In the genomic region with DNA sequence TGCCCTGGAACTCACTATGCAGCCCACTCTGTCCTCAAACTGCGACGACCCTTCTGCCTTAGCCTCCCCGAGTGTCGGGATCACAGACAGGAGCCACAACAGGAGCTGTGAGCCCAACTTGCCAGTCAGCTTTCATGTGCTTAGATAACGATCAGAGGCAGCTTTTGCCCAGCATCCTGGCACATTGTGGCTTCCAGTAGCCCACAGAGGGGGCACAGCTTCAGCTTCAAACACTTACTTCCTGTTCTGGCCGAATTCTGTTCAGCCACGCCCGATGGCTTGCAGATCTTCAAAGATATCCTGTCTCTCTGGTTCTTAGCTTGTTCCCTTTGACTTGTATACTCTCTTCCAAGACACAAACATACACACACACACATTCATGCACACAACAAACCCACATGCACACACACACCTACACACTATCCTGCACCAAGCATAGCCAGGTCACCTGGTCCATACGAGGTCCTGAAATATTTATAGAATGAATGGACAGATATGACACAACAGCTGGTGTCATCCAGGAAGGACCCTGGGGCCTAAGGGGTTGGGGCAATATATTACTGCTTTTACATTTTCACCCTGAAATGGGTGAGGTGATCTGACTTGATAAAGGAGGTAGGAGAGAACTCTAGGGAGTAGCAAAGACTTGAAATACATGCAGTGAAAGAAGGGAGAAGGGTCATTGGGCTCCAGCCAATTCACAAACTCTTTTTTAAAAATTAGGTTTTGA, we compare ENCODE assay signal across 10 mouse cellular contexts. TPM values are rescaled to one million over a fixed set of nuclear protein-coding genes. Genes with fewer than 3 reads are reported as not detected.
DNase-seq lines count a peak whose midpoint lies in the region; ATAC-seq and TF ChIP-seq lines count a peak whose summit lies in the region.
"Had no signal": no experiment of that assay in that cellular context is flagged by ENCODE, and none has a peak within 500 bp of the region (broad histone marks: within the 10 kb centered on the region; RNA-seq: fewer than 3 reads in every experiment).

No protein-coding gene starts in this region.

- dilution Hi-C loops in CH12.LX (cut with MboI; ENCODE audit: extremely low pct_ligation_motif_present, extremely low pct_unique_long_range_greater_than_20kb, low sequenced_read_pairs): no loop called here

- no peak for TF ChIP-seq POLR2A in CH12.LX (IDR thresholded peaks at IDR 0.05; ENCODE audit: low read depth, low read length)

- H3K4me2 ChIP-seq in hindbrain, embryonic 14.5 days (replicated peaks): no peak overlapping the region
- H3K4me2 ChIP-seq in hindbrain, embryonic 16.5 days (ENCODE audit: low read length): no peak overlapping the region
- no peak overlapping the region for H3K4me2 ChIP-seq in CH12.LX (ENCODE audit: insufficient read depth, low read depth, poor library complexity, severe bottlenecking)
- H3K4me2 ChIP-seq: limb, embryonic 12.5 days had no signal

- in situ Hi-C loops in CH12.LX (cut with MboI; ENCODE audit: low pct_ligation_motif_present, low pct_unique_long_range_greater_than_20kb, low sequenced_read_pairs): no loop called here

- H3K4me1 ChIP-seq in hindbrain, embryonic 14.5 days (replicated peaks; ENCODE audit: control insufficient read depth, insufficient read depth, low read length): no peaks in the 10 kb centered on the region
- no peaks in the 10 kb centered on the region for H3K4me1 ChIP-seq in hindbrain, embryonic 16.5 days (ENCODE audit: control insufficient read depth, insufficient read depth, low read depth, low read length)
- H3K4me1 ChIP-seq in CH12.LX (ENCODE audit: control insufficient read depth in 1 of 2, insufficient read depth in 2 of 2): peaks cover 6 to 15% of the 10 kb centered on the region in 2 experiments
- H3K4me1 ChIP-seq: limb, embryonic 12.5 days had no signal

- H3K4me3 ChIP-seq in hindbrain, embryonic 14.5 days (replicated peaks; ENCODE audit: low read length): no peak overlapping the region
- H3K4me3 ChIP-seq in hindbrain, embryonic 16.5 days (ENCODE audit: low read length): no peak overlapping the region
- H3K4me3 ChIP-seq in CH12.LX (replicated peaks in 1 of 3; ENCODE audit: low read depth in 2 of 3, low read length in 2 of 3, poor library complexity in 1 of 3): no peak overlapping the region
- H3K4me3 ChIP-seq: limb, embryonic 12.5 days had no signal

- no peak overlapping the region for H3K9ac ChIP-seq in hindbrain, embryonic 14.5 days
- H3K9ac ChIP-seq in hindbrain, embryonic 16.5 days (ENCODE audit: low read depth, low read length): no peak overlapping the region
- H3K9ac ChIP-seq in CH12.LX (ENCODE audit: insufficient read depth, low read depth): no peak overlapping the region
- H3K9ac ChIP-seq: limb, embryonic 12.5 days had no signal

- ATAC-seq in hindbrain, embryonic 14.5 days (ENCODE audit: low FRiP score): no peak
- ATAC-seq in hindbrain, embryonic 16.5 days: no peak
- peak; percentile 96 for ATAC-seq in megakaryocyte, adult 5-6 weeks (ENCODE audit: poor library complexity, severe bottlenecking)

- H3K36me3 ChIP-seq in hindbrain, embryonic 14.5 days (replicated peaks; ENCODE audit: control insufficient read depth, insufficient read depth): peaks cover 9% of the 10 kb centered on the region; the same call in 1 of the 2 replicates
- 0 out of 2 replicates have a peak, but pooled peaks cover 3% of the 10 kb centered on the region for H3K36me3 ChIP-seq in hindbrain, embryonic 16.5 days (ENCODE audit: control insufficient read depth, insufficient read depth, low read length)
- peaks cover under 1 to 12% of the 10 kb centered on the region in 2 experiments for H3K36me3 ChIP-seq in CH12.LX (replicated peaks in 1 of 2; ENCODE audit: control insufficient read depth in 1 of 2, insufficient read depth in 1 of 2, low read length in 1 of 2)

- no peak for TF ChIP-seq EP300 in CH12.LX (IDR thresholded peaks at IDR 0.05; ENCODE audit: low read length)

- H3K27me3 ChIP-seq in hindbrain, embryonic 14.5 days (ENCODE audit: control insufficient read depth, insufficient read depth, low read length): no peaks in the 10 kb centered on the region
- H3K27me3 ChIP-seq in hindbrain, embryonic 16.5 days (replicated peaks; ENCODE audit: control insufficient read depth, insufficient read depth, low read length): no peaks in the 10 kb centered on the region
- H3K27me3 ChIP-seq in CH12.LX (replicated peaks): no peaks in the 10 kb centered on the region
- H3K27me3 ChIP-seq: limb, embryonic 12.5 days had no signal

- no peaks in the 10 kb centered on the region for H3K9me3 ChIP-seq in hindbrain, embryonic 14.5 days (ENCODE audit: control insufficient read depth, low read length)
- H3K9me3 ChIP-seq in hindbrain, embryonic 16.5 days (ENCODE audit: control insufficient read depth, low read length): no peaks in the 10 kb centered on the region
- H3K9me3 ChIP-seq in CH12.LX (replicated peaks; ENCODE audit: low read length): peaks cover 2% of the 10 kb centered on the region
- H3K9me3 ChIP-seq: limb, embryonic 12.5 days had no signal

- WGBS in hindbrain, embryonic 14.5 days: 81% methylated on average over 9 of the region's 9 CpGs
- 85% methylated on average over 9 of the region's 9 CpGs for WGBS in hindbrain, embryonic 16.5 days

- no peaks in the 10 kb centered on the region for H3K79me2 ChIP-seq in CH12.LX (replicated peaks; ENCODE audit: control insufficient read depth, extremely low read depth, insufficient read depth, poor library complexity, severe bottlenecking)

- 0 out of 2 replicates have a peak overlapping the region, but pooled peaks have one; percentile 20 for H3K27ac ChIP-seq in hindbrain, embryonic 14.5 days
- no peak overlapping the region for H3K27ac ChIP-seq in hindbrain, embryonic 16.5 days (ENCODE audit: low read depth, low read length)
- H3K27ac ChIP-seq in CH12.LX (ENCODE audit: insufficient read depth, low read depth): no peak overlapping the region
- H3K27ac ChIP-seq: limb, embryonic 12.5 days had no signal

- no peak for TF ChIP-seq CTCF in CH12.LX (conservative IDR thresholded peaks at IDR 0.05 in 1 of 2, IDR thresholded peaks at IDR 0.05 in 1 of 2; ENCODE audit: low read depth in 2 of 2, low read length in 2 of 2)

- DNase-seq in hindbrain, embryonic 14.5 days (ENCODE audit: low spot score): no peak
- no peak for DNase-seq in CH12.LX (ENCODE audit: extremely low read depth)
- peak; percentile 77 for DNase-seq in induced T-regulatory cell, adult 2 months (ENCODE audit: low read depth)
- DNase-seq in ovary, postnatal 14 days (ENCODE audit: low spot score): no peak
- DNase-seq in embryo, embryonic 10.5 days (ENCODE audit: low spot score): no peak
- no peak for DNase-seq in adrenal gland, postnatal 36 days
- DNase-seq: retina, postnatal 1 day had no signal

- TF ChIP-seq RAD21 in CH12.LX (IDR thresholded peaks at IDR 0.05; ENCODE audit: low read depth, low read length): no peak

TF ChIP-seq in CH12.LX, 34 proteins besides CTCF, POLR2A, EP300 and RAD21 (continues in another document):
- no peak for TF ChIP-seq MEF2A (IDR thresholded peaks at IDR 0.05; ENCODE audit: borderline replicate concordance, low read depth, low read length)
- 0 out of 2 replicates have a peak, but pooled peaks have one; percentile 15 for TF ChIP-seq ELF1 (IDR thresholded peaks at IDR 0.05; ENCODE audit: low read depth, low read length)

RNA-seq across cellular contexts. Expression of a gene that starts 6.3 kb away (rescaled TPM):
- 5.8 and 6.1 TPM in 2 replicates for polyA plus RNA-seq in hindbrain, embryonic 14.5 days (2014; fragmentation: Nextera tagmentation; extraction: Ambion mirVana)
- polyA plus RNA-seq in hindbrain, embryonic 16.5 days (2015; fragmentation: Nextera tagmentation; extraction: Ambion mirVana): 6.7 and 7.1 TPM in 2 replicates
- 2.5 and 2.6 TPM in 2 replicates for total RNA-seq in CH12.LX (2012; rRNA removed)
- 0.39 and 1.1 TPM in 2 replicates for total RNA-seq in CH12.LX (2014; rRNA removed)
- 3.2 and 3.9 TPM in 2 replicates for polyA plus RNA-seq in CH12.LX (2012; ENCODE audit: insufficient read length, low read depth)
- total RNA-seq in megakaryocyte, adult 5-6 weeks (2015): 3.4 and 5.8 TPM in 2 replicates
- total RNA-seq in megakaryocyte, adult 5-6 weeks (2017): 0.99 and 2.0 TPM in 2 replicates
- 1 to 10 TPM; 5.6 to 6.1 TPM for total RNA-seq in adrenal gland, postnatal 36 days (2021)

RNA-seq across cellular contexts. Expression of a gene that starts 10.9 kb away (rescaled TPM):
- 825 and 884 TPM in 2 replicates for polyA plus RNA-seq in hindbrain, embryonic 14.5 days (2014; fragmentation: Nextera tagmentation; extraction: Ambion mirVana)
- 946 and 1,028 TPM in 2 replicates for polyA plus RNA-seq in hindbrain, embryonic 16.5 days (2015; fragmentation: Nextera tagmentation; extraction: Ambion mirVana)
- total RNA-seq in CH12.LX (2012; rRNA removed) (555 and 601 TPM in 2 replicates), CH12.LX (2014; rRNA removed) (560 and 610 TPM in 2 replicates)
- 366 and 413 TPM in 2 replicates for polyA plus RNA-seq in CH12.LX (2012; ENCODE audit: insufficient read length, low read depth)
- total RNA-seq in megakaryocyte, adult 5-6 weeks (2015): 1,624 and 1,690 TPM in 2 replicates
- 1,921 and 2,467 TPM in 2 replicates for total RNA-seq in megakaryocyte, adult 5-6 weeks (2017)
- 100 to 1,000 TPM; 812 to 946 TPM for total RNA-seq in adrenal gland, postnatal 36 days (2021)

RNA-seq across cellular contexts. Expression of a gene that starts 20.9 kb away (rescaled TPM):
- 13.7 and 14.5 TPM in 2 replicates for polyA plus RNA-seq in hindbrain, embryonic 14.5 days (2014; fragmentation: Nextera tagmentation; extraction: Ambion mirVana)
- 13.5 and 16.6 TPM in 2 replicates for polyA plus RNA-seq in hindbrain, embryonic 16.5 days (2015; fragmentation: Nextera tagmentation; extraction: Ambion mirVana)
- total RNA-seq in CH12.LX (2012; rRNA removed): 43.2 and 48.0 TPM in 2 replicates
- total RNA-seq in CH12.LX (2014; rRNA removed): 20.2 and 20.6 TPM in 2 replicates
- 33.0 and 38.2 TPM in 2 replicates for polyA plus RNA-seq in CH12.LX (2012; ENCODE audit: insufficient read length, low read depth)
- total RNA-seq in megakaryocyte, adult 5-6 weeks (2015): 125 and 127 TPM in 2 replicates
- total RNA-seq in megakaryocyte, adult 5-6 weeks (2017): 266 and 267 TPM in 2 replicates
- total RNA-seq in adrenal gland, postnatal 36 days (2021): 10 to 100 TPM; 22.7 to 28.8 TPM

RNA-seq across cellular contexts. Expression of a gene that starts 42.8 kb away (rescaled TPM):
- 14.5 and 16.3 TPM in 2 replicates for polyA plus RNA-seq in hindbrain, embryonic 14.5 days (2014; fragmentation: Nextera tagmentation; extraction: Ambion mirVana)
- 16.7 and 17.0 TPM in 2 replicates for polyA plus RNA-seq in hindbrain, embryonic 16.5 days (2015; fragmentation: Nextera tagmentation; extraction: Ambion mirVana)
- total RNA-seq in CH12.LX (2012; rRNA removed): 19.9 and 20.9 TPM in 2 replicates
- 16.2 TPM in 2 replicates for total RNA-seq in CH12.LX (2014; rRNA removed)
- polyA plus RNA-seq in CH12.LX (2012; ENCODE audit: insufficient read length, low read depth): 14.4 and 14.6 TPM in 2 replicates
- 6.0 and 8.1 TPM in 2 replicates for total RNA-seq in megakaryocyte, adult 5-6 weeks (2015)
- 12.9 and 14.5 TPM in 2 replicates for total RNA-seq in megakaryocyte, adult 5-6 weeks (2017)
- total RNA-seq in adrenal gland, postnatal 36 days (2021): 10 to 100 TPM; 11.9 to 15.2 TPM

RNA-seq across cellular contexts. Expression of a gene that starts 44.3 kb away (rescaled TPM):
- 2,254 and 2,846 TPM in 2 replicates for polyA plus RNA-seq in hindbrain, embryonic 14.5 days (2014; fragmentation: Nextera tagmentation; extraction: Ambion mirVana)
- polyA plus RNA-seq in hindbrain, embryonic 16.5 days (2015; fragmentation: Nextera tagmentation; extraction: Ambion mirVana): 2,004 and 2,091 TPM in 2 replicates
- total RNA-seq in CH12.LX (2012; rRNA removed) (7,686 and 8,549 TPM in 2 replicates), CH12.LX (2014; rRNA removed) (2,395 and 2,709 TPM in 2 replicates)
- polyA plus RNA-seq in CH12.LX (2012; ENCODE audit: insufficient read length, low read depth): 6,293 and 8,065 TPM in 2 replicates
- 2,152 and 2,213 TPM in 2 replicates for total RNA-seq in megakaryocyte, adult 5-6 weeks (2015)
- 1,919 and 2,042 TPM in 2 replicates for total RNA-seq in megakaryocyte, adult 5-6 weeks (2017)
- total RNA-seq in adrenal gland, postnatal 36 days (2021): 1,000 to 10,000 TPM; 2,845 to 2,862 TPM
